Mouse (Mus musculus): ENCODE data around the gene Zfp839.

Gene Zfp839

DNA sequence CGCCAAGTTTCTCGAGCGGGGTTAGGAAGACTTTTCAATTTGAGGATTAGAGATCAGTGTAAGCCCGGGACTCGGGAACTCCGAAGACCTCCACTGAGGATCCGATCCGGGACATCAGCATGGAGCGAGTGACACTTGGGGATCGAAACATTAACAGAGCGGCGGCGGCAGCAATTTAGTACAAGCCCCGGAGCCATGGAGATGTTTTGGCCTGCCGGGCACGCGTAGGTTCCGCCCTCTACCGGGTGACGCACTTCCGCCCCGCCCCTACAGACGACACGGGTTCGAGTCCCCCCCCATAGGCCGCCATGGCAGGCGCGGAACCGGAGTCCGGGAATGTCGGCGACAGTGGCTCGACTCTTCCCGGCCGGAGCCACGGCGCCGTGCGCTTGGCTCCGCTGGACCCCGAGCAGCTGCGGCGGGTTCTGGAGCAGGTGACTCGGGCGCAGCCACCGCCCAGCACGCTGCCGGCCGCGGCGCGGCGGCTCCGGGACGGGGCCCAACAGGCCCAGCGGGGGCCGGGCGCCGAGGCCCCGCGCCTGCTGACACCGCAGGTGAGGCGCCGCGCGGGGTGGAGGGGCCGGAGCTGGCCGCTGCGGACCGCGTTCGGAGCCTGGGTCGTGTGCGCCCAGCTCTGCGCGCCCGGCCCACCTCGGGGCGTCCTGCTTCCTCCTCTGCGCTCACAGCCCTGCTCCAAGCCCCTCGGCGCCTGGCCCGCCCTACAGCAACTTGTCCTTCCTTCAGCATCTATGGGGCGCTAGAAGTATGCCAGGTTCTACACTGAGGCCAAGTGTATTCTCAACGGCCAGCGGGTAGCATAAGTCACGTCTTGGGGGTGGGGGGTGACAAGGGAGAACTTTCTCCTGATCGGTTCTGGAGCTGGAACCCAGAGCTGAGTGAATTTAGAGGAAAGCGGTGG lies at the start of gene Zfp839:
Gene Zfp839 (plus strand): TSS at position 244 of the 919 bp plus-strand sequence.
- DNase-seq = peak; percentile 86

GRCm38 (mm10) chr12:110801876-110802464 lies 48.1 kb upstream of the Zfp839 start:
- no peak for DNase-seq

GRCm38 (mm10) chr12:110802674-110803297 lies 47.3 kb upstream of the Zfp839 start:
- no peak for DNase-seq

- no peak for DNase-seq
These were observed 45.8 kb upstream of the Zfp839 start for GRCm38 (mm10) chr12:110804261-110804660.

GRCm38 (mm10) chr12:110806301-110806970 lies 43.6 kb upstream of the Zfp839 start:
- no peak for DNase-seq

GRCm38 (mm10) chr12:110808430-110808829 lies 41.6 kb upstream of the Zfp839 start:
- DNase-seq = no peak

- DNase-seq = no peak
These were observed 41.2 kb upstream of the Zfp839 start for GRCm38 (mm10) chr12:110808848-110809247.

DNA sequence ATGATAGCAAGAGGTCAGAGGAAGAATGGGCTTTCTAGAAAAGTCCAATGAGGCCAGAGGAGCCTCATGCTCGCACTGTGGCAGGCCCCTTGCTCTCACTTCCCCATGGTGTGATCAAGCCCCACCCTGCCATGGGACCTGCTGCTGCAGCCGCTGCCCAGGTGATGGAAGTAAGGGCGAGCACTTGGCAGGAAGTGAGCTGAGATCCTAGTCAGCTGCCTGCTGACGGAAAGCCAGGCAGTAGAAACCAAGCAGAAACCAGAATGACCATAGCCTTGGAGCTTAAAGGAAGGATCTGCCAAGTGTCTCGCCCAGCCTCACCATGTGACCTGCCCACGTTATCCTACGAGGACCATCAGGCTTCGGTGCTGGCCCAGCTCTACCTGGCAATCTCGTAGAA lies 36.9 kb upstream of the Zfp839 start:
- DNase-seq = no peak

DNA sequence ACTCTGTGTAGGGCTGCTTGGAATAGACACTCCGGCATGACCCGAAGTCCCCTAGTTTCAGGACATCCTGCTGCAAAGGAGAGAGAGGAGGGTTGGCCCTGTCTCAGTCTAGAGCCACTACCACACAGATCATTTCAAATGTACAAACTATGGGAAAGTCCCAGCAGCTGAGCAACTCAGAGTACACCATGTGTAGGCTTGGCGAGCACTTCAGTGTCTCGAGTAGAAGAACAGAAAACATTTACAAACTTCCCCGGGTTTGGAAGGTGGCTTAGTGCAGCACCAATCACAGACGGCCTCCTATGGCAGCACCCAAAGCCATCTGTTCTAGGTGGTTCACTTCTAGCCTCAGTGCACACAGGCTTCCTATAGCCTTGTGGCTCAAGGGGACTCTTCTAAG lies 36.4 kb upstream of the Zfp839 start:
- DNase-seq = no peak

- DNase-seq = no peak
These were observed 35.1 kb upstream of the Zfp839 start for GRCm38 (mm10) chr12:110814924-110815323.

- DNase-seq = no peak
These were observed 33.2 kb upstream of the Zfp839 start for GRCm38 (mm10) chr12:110816833-110817232.

- DNase-seq = no peak
These were observed 30.7 kb upstream of the Zfp839 start for GRCm38 (mm10) chr12:110819367-110819766.

DNA sequence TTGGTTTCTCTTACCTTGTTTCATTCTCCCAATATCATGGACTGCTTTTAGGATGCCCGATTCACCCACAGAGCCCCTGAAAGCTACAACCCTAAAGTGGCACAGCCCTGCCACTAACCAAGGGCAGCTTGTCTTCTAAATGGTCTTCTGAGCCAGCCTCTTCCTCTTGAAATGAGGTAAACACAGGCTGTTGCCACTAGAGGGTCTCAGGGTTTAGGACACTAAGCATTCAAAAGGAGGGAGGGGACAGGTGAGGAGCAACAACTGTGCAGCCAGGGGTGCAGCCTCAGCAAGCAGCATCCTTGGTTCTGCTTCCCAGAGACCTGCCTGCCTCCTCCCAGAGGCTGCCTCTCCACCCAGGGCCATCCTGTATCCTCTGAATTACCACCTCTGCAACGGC lies 28.3 kb upstream of the Zfp839 start:
- DNase-seq = no peak

DNA sequence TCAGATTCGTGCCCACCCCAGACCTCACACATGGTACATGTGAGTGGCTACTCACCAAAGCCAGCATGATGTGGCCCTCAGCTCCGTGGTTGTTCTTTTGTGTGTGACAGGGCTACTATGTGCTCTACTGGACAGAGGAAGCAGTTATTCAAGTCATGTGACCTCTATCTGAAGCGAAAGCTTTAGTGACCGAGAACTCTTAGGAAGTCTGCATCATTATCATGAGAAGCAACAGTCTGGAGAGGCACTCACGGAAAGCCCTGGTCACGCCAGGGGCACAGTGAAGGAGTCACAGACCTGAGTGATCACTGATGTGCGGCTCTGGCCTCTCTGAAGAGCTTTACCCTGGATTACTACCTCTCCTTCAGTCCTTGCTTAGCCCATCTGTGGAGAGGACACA lies 27.7 kb upstream of the Zfp839 start:
- DNase-seq = no peak

DNA sequence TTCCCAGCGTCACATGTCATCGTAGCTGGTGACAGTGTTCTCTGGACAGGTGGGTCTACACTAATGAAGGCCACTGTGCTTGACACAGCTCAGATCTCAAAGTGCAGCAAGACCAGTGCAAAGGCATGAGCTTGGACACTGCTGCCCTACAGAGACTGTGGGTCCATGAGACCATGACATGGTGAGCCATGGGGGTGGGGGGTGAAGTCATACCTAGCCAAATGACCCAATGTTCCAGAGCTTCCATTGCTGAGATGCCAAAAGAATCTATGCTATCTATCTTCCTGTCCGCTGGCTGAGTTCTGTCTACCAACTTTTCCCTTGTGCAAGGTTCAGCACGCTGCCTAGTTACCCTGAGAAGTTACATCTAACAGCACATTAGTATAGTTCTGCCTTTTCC lies 21.1 kb upstream of the Zfp839 start:
- DNase-seq = no peak

DNA sequence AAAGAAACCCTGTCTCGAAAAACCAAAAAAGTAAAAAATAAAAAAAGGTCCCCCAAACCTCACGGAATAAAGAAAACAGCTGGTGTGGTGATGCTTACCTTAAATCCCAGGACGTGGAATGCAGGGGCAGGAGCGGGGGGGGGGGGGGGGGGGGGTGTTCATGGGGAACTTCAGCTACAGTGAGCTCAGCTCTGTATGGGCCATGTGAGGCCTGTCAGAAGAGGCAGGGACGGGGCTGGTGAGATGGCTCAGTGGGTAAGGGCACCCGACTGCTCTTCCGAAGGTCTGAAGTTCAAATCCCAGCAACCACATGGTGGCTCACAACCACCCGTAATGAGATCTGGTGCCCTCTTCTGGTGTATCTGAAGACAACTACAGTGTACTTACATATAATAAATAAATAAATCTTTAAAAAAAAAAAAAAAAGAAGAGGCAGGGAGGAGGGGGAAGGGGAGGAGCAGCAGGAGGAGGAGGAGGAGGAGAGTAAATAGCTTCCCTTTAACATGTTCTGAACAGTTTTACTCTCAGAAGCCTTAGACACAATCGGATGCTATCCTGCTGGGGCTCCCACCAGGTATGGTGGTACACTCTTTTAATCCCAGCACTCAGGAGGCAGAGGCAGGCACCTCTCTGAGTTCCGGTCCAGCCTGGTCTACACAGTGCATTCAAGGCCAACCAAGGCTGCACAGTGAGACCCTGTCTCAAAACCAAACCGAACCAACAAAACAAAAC lies 19.6 kb upstream of the Zfp839 start:
- no peak for DNase-seq

DNA sequence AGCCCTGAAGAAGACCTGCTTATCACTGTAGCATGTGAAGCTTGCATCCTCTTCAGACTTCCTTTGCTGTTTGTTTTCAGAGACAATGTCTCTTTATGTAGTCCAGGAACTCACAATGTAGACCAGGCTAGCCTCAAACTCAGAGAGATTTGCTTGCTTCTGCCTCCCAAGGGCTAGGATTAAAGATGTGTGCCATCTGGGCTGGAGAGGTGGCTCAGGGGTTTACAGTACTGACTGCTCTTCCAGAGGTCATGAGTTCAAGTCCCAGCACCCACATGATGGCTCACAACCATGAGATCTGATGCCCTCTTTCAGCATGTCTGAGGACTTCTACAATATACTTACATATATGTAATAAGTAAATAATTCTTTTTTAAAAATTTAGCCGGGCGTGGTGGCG lies 14.9 kb upstream of the Zfp839 start:
- DNase-seq = no peak

GRCm38 (mm10) chr12:110836729-110837128 lies 13.3 kb upstream of the Zfp839 start:
- no peak for DNase-seq

- DNase-seq = no peak
These were observed 12.7 kb upstream of the Zfp839 start for GRCm38 (mm10) chr12:110837192-110837841.

- DNase-seq = no peak
These were observed 12.2 kb upstream of the Zfp839 start for GRCm38 (mm10) chr12:110837850-110838249.

DNA sequence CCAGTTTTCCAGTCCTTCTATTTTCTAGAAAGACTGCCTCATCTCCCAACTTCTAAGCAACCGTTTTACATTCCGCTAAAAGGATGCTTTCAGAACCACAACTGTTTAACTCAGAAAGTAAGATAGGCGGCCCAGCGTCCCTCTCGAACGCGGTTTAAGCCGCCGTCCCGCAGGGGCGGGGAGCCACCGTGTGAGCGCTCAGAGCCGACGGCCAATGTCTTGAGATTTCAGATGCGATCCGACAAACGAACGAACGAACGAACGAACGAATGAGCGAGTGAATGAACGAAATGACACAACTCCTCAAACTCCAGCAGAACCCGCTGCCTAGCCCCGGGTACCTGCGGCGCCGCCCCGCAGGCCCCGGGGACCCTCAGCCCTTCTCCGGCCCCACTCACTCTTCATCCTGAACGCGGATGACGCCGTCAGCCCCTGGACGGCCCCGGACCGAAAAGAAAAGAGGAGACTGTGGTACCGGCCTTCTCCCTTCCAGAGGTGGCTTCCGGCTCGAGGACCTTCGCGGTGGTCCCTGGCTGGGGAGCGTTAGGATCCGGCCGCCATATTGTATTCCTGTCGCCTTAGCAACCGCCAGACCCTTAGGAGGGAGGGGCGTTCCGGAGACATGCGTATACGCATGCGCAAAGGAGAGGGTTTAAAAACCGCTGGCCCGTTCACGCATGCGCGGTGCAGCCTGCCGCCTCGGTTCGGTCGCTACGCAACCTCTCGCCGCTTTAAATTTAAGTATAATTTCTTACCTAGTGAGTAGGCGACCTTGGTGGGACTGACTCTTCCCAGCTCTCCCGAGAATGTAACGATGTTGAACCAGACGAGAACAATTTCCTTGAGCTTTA lies 9.5 kb upstream of the Zfp839 start, which contains the start of gene Mok:
Gene Mok (minus strand): TSS at position 592 of the 851 bp plus-strand sequence.
- peak; percentile 98 for DNase-seq
